Mouse (Mus musculus) intestine, embryonic 16.5 days (tissue): ENCODE results near the gene Slc6a20b. TPM values are rescaled to one million over a fixed set of nuclear protein-coding genes. Genes with fewer than 3 reads are reported as not detected.

Experiments used
- ATAC-seq: fragments of 200-750 bp; cut with Nextera tagmentation; 2 replicates; pipeline ENCODE4 v1.8.0; 2017; ENCODE audit warnings: moderate TSS enrichment, moderate library complexity
- H3K27ac ChIP-seq: fragments of 300-500 bp; sonication (generic); 2 replicates; pipeline ENCODE4 v1.5.1; 2014; ENCODE audit warnings: mild to moderate bottlenecking, low read length
- H3K27me3 ChIP-seq: fragments of 300-500 bp; sonication (generic); replicated peaks from 2 replicates; pipeline ENCODE4 v1.6.1; 2014; ENCODE audit warnings: low read length, control low read depth, mixed read lengths; ENCODE audit not compliant: control insufficient read depth, insufficient read depth
- H3K36me3 ChIP-seq: fragments of 300-500 bp; sonication (generic); 2 replicates; pipeline ENCODE4 v1.6.1; 2014; ENCODE audit warnings: low read length, control low read depth; ENCODE audit not compliant: control insufficient read depth, insufficient read depth
- H3K4me1 ChIP-seq: fragments of 300-500 bp; sonication (generic); 2 replicates; pipeline ENCODE4 v1.6.1; 2014; ENCODE audit warnings: low read length, control low read depth, mixed read lengths; ENCODE audit not compliant: control insufficient read depth, insufficient read depth
- H3K4me2 ChIP-seq: fragments of 300-500 bp; sonication (generic); 2 replicates; pipeline ENCODE4 v1.6.1; 2014; ENCODE audit warnings: low read depth, low read length, control low read depth
- H3K4me3 ChIP-seq: fragments of 300-500 bp; sonication (generic); 2 replicates; pipeline ENCODE4 v1.5.1; 2014; ENCODE audit warnings: mild to moderate bottlenecking, low read length
- H3K9ac ChIP-seq: fragments of 300-500 bp; sonication (generic); 2 replicates; pipeline ENCODE4 v1.6.1; 2014; ENCODE audit warnings: low read depth, low read length
- H3K9me3 ChIP-seq: fragments of 300-500 bp; sonication (generic); 2 replicates; pipeline ENCODE4 v1.6.1; 2016; ENCODE audit warnings: low read length, control low read depth; ENCODE audit not compliant: control insufficient read depth
- WGBS: fragments of 180-500 bp; shearing (Covaris S2); extraction: QIAGEN DNeasy Blood & Tissue Kit; methylation state at CpG from one replicate; pipeline ENCODE4 v1.1.7; 2014; 5-methylcytosine and 5-hydroxymethylcytosine counted together
- polyA plus RNA-seq: library from polyadenylated mRNA; unstranded; fragments of >200 nt; fragmentation: Nextera tagmentation; extraction: Ambion mirVana; gene quantifications from 2 replicates; pipeline ENCODE4 v1.2.1, GENCODE M21; 2015

Gene Slc6a20b
- polyA plus RNA-seq, 1 experiment from 2014 or later, result 0.57 TPM

DNA sequence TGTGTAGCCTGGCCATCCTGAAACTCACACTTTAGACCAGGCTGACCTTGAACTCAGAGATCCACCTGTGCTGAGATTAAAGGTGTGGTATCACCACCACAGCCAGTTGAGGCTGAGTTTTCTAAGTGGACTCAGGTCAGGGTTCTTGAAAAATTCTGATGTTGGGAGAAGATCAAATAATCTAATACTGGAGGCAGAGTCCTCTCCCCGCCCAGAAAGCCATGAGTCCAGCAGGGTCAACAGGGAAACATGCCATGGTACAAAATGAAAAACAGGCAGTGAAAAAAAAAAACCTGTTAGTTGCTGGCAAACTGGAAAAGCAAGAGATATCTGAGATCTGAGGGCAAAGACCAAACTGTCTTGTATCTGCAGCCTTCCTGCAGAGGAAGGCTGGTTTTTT, 7.7 kb upstream of the Slc6a20b start:
- peak overlapping the region; percentile 53 for H3K27ac ChIP-seq
- no peak overlapping the region for H3K9ac ChIP-seq
- H3K27me3 ChIP-seq, result no peaks in the 10 kb centered on the region
- H3K4me3 ChIP-seq, result no peak overlapping the region
- H3K4me2 ChIP-seq, result no peak overlapping the region
- H3K36me3 ChIP-seq, result no peaks in the 10 kb centered on the region
- WGBS, result 53% methylated on average over 1 of the region's 1 CpGs
- peak; percentile 37 for ATAC-seq
- no peaks in the 10 kb centered on the region for H3K9me3 ChIP-seq
- no peaks in the 10 kb centered on the region for H3K4me1 ChIP-seq

DNA sequence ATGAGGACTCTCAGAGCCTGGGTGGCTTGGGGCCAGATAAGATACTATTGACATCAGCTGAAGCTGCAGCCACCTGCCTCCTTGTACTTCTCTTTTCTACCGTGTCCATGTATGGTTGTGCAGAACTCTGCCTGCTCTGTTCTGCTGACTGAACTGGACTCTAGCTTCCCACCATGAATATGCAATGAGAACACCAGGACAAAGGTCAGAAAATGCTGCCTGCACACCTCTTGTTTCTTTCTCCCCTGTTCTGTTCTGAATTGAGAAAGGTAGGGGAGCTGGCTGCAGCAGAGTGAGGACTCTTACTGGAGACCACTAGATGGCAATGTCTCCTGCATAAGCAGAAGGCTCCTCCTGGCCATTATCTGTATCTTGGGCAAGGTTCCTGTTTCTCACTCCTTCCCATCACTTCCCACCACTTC, 6.3 kb upstream of the Slc6a20b start:
- Histone ChIP-seq H3K4me2 (no peak overlapping the region), H3K27ac (no peak overlapping the region), H3K4me1 (no peaks in the 10 kb centered on the region), H3K36me3 (no peaks in the 10 kb centered on the region), H3K9ac (no peak overlapping the region), H3K9me3 (no peaks in the 10 kb centered on the region), H3K4me3 (no peak overlapping the region), H3K27me3 (no peaks in the 10 kb centered on the region)
- peak; percentile 78 for ATAC-seq
- 64% methylated on average over 1 of the region's 1 CpGs for WGBS

DNA sequence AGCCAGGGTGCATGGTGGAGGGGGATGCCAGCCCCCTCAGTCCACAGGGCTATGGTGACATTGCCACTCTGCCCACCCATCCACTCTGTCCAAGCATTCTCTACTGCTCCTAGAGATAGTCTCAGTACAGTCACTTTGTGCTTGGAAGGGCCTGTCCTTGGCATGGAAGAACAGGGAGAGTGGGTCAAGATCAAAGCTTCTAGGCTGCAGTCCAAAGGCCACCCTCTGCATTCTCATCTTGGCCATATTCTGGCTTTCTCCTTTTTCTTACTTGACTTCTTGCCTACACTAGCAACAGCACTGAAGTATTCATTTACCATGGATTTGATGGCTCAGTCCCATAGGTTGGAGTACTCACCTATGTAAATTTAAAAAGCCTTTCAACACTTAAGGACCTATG, 5.9 kb upstream of the Slc6a20b start:
- ATAC-seq, result 0 out of 2 replicates have a peak, but pooled peaks have one; percentile 1

DNA sequence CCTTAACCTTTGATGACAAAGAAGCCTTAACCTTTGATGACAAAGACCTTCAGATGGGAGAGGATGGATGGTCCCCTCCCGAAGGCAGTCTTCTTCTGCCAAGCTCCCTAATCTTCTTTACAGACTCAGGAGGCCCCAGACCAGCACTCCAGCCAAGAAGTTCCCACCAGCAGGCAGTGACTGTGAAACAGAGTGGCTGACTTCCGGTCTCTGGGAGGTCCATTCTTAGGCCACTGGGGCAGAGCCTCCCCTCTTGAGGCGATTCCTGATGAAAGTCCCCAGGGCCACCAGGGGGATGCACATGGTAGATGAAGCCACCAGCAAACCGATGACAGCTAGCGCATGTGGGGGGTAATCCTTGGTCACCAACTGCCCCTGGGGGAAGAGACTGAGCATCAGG, 4.4 kb upstream of the Slc6a20b start:
- Histone ChIP-seq H3K27ac (no peak overlapping the region), H3K9ac (no peak overlapping the region), H3K4me1 (no peaks in the 10 kb centered on the region), H3K36me3 (no peaks in the 10 kb centered on the region), H3K9me3 (no peaks in the 10 kb centered on the region), H3K27me3 (no peaks in the 10 kb centered on the region), H3K4me2 (no peak overlapping the region), H3K4me3 (no peak overlapping the region)
- no peak for ATAC-seq
- 71% methylated on average over 5 of the region's 5 CpGs for WGBS

More for the DNA sequence above, 5.9 kb upstream of the Slc6a20b start:
- no peak overlapping the region for H3K27ac ChIP-seq
- no peaks in the 10 kb centered on the region for H3K9me3 ChIP-seq
- no peak overlapping the region for H3K4me3 ChIP-seq
- H3K4me1 ChIP-seq, result no peaks in the 10 kb centered on the region
- no peaks in the 10 kb centered on the region for H3K27me3 ChIP-seq
- no peak overlapping the region for H3K9ac ChIP-seq
- no peaks in the 10 kb centered on the region for H3K36me3 ChIP-seq
- H3K4me2 ChIP-seq, result no peak overlapping the region

DNA sequence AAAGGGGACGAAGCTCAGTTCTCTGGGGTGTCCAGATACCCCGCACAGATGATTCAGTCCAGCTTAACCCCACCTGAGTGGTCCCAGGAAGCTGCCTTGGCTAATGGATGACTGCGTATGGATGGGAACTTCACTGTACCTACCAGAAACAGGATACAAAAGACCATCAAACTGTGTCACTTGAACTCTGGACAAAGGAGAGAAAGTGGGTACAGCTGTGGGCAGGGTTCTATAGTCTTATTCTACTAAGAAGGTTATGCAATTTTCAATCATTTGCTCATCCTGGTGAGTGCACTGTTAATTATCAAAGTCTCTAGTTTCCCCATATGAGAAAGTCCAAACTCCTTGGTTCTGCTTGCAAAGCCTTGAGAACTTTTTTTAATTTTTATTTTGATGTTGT, 628 bp upstream of the Slc6a20b start:
- no peak overlapping the region for H3K27ac ChIP-seq
- ATAC-seq, result no peak
- no peak overlapping the region for H3K9ac ChIP-seq
- H3K4me1 ChIP-seq, result no peaks in the 10 kb centered on the region
- no peak overlapping the region for H3K4me2 ChIP-seq
- H3K4me3 ChIP-seq, result no peak overlapping the region
- H3K36me3 ChIP-seq, result no peaks in the 10 kb centered on the region
- H3K9me3 ChIP-seq, result no peaks in the 10 kb centered on the region
- no peaks in the 10 kb centered on the region for H3K27me3 ChIP-seq
- 75% methylated on average over 3 of the region's 3 CpGs for WGBS

DNA sequence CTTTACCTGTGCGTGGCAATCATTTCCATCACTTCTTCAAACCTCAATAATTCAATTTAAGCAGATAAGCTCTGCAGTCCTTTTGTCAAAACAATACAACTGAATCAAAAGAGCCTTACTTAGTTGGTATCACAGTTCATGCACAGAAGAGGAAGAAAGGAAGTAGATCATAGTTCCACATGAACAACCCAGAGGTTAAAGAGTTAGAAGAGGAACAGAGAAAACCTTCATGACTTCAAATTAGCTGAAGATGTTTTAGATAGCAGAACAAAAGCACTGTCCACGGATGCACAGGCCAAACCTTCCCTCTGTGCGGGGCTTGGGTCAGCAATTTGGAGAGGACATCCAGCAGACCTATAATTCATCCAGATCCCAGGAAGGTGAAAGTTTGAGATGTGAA, 699 bp downstream of the Slc6a20b start:
- Histone ChIP-seq H3K36me3 (no peaks in the 10 kb centered on the region), H3K4me3 (no peak overlapping the region), H3K4me1 (no peaks in the 10 kb centered on the region), H3K27me3 (no peaks in the 10 kb centered on the region), H3K27ac (no peak overlapping the region), H3K9me3 (no peaks in the 10 kb centered on the region), H3K4me2 (no peak overlapping the region), H3K9ac (no peak overlapping the region)
- no peak for ATAC-seq
- WGBS, result 81% methylated on average over 3 of the region's 3 CpGs

DNA sequence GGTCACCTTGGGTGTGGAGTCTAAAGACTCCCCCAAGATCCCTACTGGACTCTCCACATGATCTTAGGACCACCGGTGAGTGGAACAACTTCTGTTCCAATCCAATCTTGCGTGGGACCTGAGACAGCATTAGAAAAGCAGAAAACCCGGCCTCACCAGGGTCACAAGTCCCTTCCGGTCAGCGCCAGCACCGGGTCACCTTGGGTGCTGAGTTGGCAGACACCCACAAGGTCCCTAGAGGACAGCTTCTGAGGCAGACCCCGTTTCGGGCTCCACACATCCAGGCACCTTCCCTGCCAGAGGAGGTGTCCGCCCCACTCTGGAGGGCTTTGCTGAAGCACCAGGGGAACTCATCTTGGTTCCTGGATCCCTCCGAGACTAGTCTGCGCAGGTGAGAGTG, 6.5 kb downstream of the Slc6a20b start:
- no peak for ATAC-seq
- Histone ChIP-seq H3K36me3 (no peaks in the 10 kb centered on the region), H3K4me3 (no peak overlapping the region), H3K4me2 (no peak overlapping the region), H3K27ac (no peak overlapping the region), H3K9me3 (no peaks in the 10 kb centered on the region), H3K4me1 (peaks cover 10% of the 10 kb centered on the region; the same call in 1 of the 2 replicates), H3K27me3 (no peaks in the 10 kb centered on the region), H3K9ac (no peak overlapping the region)
- WGBS, result 95% methylated on average over 11 of the region's 11 CpGs

DNA sequence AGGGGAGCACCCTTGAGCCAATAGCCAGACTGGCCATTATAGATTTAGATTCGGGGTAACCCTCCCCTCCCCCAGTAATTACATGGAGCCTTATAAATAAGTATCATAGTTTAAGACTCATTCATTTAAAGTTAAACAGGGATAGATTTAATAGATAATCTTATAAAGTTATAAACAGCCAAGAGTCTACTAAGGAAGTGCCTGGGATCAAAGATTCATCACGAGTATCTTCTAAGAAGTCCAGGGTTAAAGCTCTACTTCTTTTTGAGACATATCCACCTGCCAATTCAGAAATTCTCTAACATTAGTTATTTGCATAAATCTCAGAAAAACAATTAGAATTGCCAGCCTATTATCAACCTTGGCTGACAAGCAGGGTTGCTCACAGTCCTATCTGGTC, 7.6 kb downstream of the Slc6a20b start:
- Histone ChIP-seq H3K4me3 (no peak overlapping the region), H3K9ac (no peak overlapping the region), H3K36me3 (no peaks in the 10 kb centered on the region), H3K9me3 (no peaks in the 10 kb centered on the region), H3K4me1 (peaks cover 10% of the 10 kb centered on the region; the same call in 1 of the 2 replicates), H3K4me2 (no peak overlapping the region), H3K27me3 (no peaks in the 10 kb centered on the region), H3K27ac (no peak overlapping the region)
- no peak for ATAC-seq
- WGBS, result 84% methylated on average over 2 of the region's 2 CpGs

DNA sequence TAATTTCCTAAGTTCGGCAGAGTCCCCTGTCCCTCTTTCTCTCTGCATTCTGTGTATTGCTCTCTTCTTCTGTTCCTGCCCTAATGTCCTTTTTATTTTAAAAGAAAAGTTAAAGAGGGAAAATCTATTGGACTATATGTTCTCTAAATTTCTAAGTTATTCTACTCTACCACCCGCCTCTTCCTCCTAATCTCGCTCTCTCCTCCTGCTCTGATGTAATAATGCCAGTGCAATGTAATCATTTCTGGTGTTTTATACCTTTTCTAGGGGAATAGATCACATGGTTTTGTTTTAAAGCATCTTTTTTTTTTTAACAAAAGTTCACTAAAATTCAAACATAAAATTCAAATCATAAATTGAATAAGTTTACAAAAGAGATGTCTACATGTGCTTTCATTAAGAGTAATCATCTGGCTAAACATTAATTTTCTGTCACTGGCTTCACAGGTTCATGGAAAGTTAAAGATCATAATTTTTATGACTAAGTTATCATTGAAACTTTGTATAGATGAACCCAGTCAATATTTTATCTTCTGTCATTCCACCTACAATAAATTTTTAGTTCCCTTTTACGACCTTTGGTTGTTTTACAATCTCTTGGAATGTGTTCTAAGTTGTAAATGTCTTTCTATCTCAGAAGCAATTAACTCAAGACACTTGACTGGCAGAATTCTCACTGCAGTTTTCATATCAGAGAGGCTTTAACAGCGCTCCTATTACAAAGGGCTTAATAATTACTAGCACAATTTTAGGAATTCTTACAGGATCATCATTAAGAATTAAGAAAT, 11.9 kb downstream of the Slc6a20b start:
- Histone ChIP-seq H3K27me3 (no peaks in the 10 kb centered on the region), H3K27ac (no peak overlapping the region), H3K9me3 (no peaks in the 10 kb centered on the region), H3K4me3 (no peak overlapping the region), H3K4me1 (peaks cover 10% of the 10 kb centered on the region; the same call in 1 of the 2 replicates), H3K9ac (no peak overlapping the region), H3K36me3 (no peaks in the 10 kb centered on the region), H3K4me2 (no peak overlapping the region)
- peak; percentile 84 for ATAC-seq
- WGBS, result 55% methylated on average over 5 of the region's 5 CpGs

DNA sequence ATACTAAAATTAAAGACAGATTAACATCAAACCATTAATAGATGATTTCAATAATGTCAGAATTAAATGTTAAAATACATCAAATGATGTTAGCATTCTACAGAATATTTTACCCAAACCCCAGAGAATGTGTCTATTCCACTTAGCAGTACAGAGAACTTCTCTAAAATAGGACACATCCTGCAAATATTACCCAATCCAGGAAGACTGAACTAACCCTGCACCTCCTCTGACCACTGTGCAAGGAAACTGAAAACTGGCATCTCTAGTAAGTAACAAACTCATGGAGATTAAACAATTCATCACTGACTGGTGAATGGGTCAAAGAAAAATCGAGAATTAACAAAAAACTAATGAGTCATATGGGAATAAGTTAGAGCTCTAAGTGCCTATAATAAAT, 30.8 kb downstream of the Slc6a20b start:
- no peak overlapping the region for H3K4me2 ChIP-seq
- no peaks in the 10 kb centered on the region for H3K4me1 ChIP-seq
- no peaks in the 10 kb centered on the region for H3K9me3 ChIP-seq
- no peak overlapping the region for H3K4me3 ChIP-seq
- ATAC-seq, result no peak
- no peak overlapping the region for H3K27ac ChIP-seq
- H3K36me3 ChIP-seq, result no peaks in the 10 kb centered on the region
- H3K9ac ChIP-seq, result no peak overlapping the region
- no peaks in the 10 kb centered on the region for H3K27me3 ChIP-seq
- 79% methylated on average over 1 of the region's 1 CpGs for WGBS
